Mouse (Mus musculus) lung, embryonic 14.5 days (tissue): ENCODE results near the gene Lpcat3. TPM values are rescaled to one million over a fixed set of nuclear protein-coding genes. Genes with fewer than 3 reads are reported as not detected.

Source experiments
- ATAC-seq: fragments of 200-750 bp; cut with Nextera tagmentation; 2 replicates; pipeline ENCODE4 v1.8.0; 2017; ENCODE audit warnings: mild to moderate bottlenecking, moderate TSS enrichment, moderate library complexity; ENCODE audit not compliant: insufficient read depth
- DNase-seq: peaks from one replicate; pipeline ENCODE4 v3.0.0-alpha.2; 2015
- H3K27ac ChIP-seq: fragments of 300-500 bp; sonication (generic); 2 replicates; pipeline ENCODE4 v1.5.1; 2014; ENCODE audit warnings: low read depth, mild to moderate bottlenecking, moderate library complexity
- H3K27me3 ChIP-seq: fragments of 300-500 bp; sonication (generic); 2 replicates; pipeline ENCODE4 v1.6.1; 2014; ENCODE audit warnings: low read length, control low read depth; ENCODE audit not compliant: insufficient read depth
- H3K36me3 ChIP-seq: fragments of 300-500 bp; sonication (generic); 2 replicates; pipeline ENCODE4 v1.6.1; 2014; ENCODE audit warnings: control low read depth; ENCODE audit not compliant: insufficient read depth
- H3K4me1 ChIP-seq: fragments of 300-500 bp; sonication (generic); 2 replicates; pipeline ENCODE4 v1.6.1; 2014; ENCODE audit warnings: antibody characterized with exemption, control low read depth; ENCODE audit not compliant: insufficient read depth
- H3K4me2 ChIP-seq: fragments of 300-500 bp; sonication (generic); 2 replicates; pipeline ENCODE4 v1.6.1; 2014; ENCODE audit warnings: mild to moderate bottlenecking
- H3K4me3 ChIP-seq: fragments of 300-500 bp; sonication (generic); 2 replicates; pipeline ENCODE4 v1.5.1; 2014; ENCODE audit warnings: low read depth, low read length
- H3K9ac ChIP-seq: fragments of 300-500 bp; sonication (generic); 2 replicates; pipeline ENCODE4 v1.6.1; 2014
- H3K9me3 ChIP-seq: fragments of 300-500 bp; sonication (generic); 2 replicates; pipeline ENCODE4 v1.6.1; 2016; ENCODE audit warnings: low read depth, low read length, control low read depth
- CTCF ChIP-seq: IDR thresholded peaks from 2 replicates; pipeline ENCODE4 v1.5.1; 2016; ENCODE audit warnings: antibody characterized with exemption, low read depth
- WGBS: fragments of 180-500 bp; shearing (Covaris S2); extraction: QIAGEN DNeasy Blood & Tissue Kit; methylation state at CpG from one replicate; pipeline ENCODE4 v1.1.7; 2014; 5-methylcytosine and 5-hydroxymethylcytosine counted together
- polyA plus RNA-seq: library from polyadenylated mRNA; unstranded; fragments of >200 nt; fragmentation: Nextera tagmentation; extraction: Ambion mirVana; gene quantifications from 2 replicates; pipeline ENCODE4 v1.2.1, GENCODE M21; 2014

The Lpcat3 gene
- polyA plus RNA-seq, 1 experiment from 2014 or later = 50.3 TPM

DNA sequence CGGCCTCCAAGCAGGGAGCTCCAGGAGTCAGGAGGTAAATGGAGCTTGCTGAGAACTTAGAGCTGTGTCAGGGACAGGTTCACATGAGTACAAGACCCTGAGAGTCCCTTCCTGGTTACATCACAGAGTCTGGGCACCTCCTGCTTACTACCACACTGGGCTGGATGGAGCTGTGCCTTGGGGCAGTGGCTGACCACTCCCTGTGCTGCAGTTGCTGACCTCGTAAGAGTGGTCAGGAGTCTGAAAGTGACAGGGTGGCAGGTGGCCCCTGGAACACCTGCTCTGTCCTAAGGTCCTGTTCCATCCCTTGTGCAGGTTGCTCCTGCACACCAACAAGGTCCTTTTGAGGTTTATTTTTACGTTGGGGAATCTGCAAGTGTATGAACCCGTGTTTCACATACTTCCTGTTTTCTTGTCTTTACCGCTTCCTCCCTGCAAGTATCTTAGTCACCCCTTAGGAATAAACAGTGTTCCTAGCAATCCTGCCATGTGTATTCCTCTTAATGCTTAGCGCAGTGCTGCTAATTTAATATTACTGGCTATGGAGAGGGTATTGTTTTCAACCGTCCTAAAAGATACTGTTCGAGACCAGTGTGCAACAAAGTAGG, 25.4 kb downstream of the Lpcat3 start:
- H3K4me2 ChIP-seq = no peak overlapping the region
- no peak overlapping the region for H3K27ac ChIP-seq
- WGBS = 73% methylated on average over 8 of the region's 8 CpGs
- H3K9ac ChIP-seq = no peak overlapping the region; the same call in 1 of the 2 replicates
- no peaks in the 10 kb centered on the region for H3K36me3 ChIP-seq
- H3K27me3 ChIP-seq = no peaks in the 10 kb centered on the region
- H3K4me3 ChIP-seq = no peak overlapping the region
- H3K9me3 ChIP-seq = no peaks in the 10 kb centered on the region
- no peak for DNase-seq
- H3K4me1 ChIP-seq = no peaks in the 10 kb centered on the region
- ATAC-seq = no peak
- TF ChIP-seq CTCF = no peak

DNA sequence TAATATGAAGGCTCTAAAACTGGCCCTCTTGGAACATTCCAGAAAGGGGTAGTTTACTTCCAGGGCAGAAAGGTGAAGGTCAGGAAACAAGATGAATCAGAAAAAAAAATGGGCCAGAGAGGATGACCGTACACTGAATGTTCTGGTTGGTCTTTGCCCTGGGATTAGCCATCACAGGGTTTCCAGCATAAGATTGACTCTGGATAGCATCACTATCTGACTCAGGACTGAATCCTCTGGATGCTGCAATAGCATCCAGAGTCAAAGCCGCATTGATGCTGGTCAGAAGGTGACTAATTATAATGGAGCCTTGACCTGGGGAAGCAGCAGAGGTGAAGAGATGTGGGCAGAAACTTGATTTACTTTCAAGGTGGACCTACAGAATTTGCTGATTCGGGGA, 26.2 kb downstream of the Lpcat3 start:
- Histone ChIP-seq H3K4me1 (peaks cover 6% of the 10 kb centered on the region; the same call in 1 of the 2 replicates), H3K9me3 (no peaks in the 10 kb centered on the region), H3K27me3 (no peaks in the 10 kb centered on the region), H3K36me3 (no peaks in the 10 kb centered on the region), H3K27ac (no peak overlapping the region), H3K4me2 (no peak overlapping the region), H3K9ac (no peak overlapping the region), H3K4me3 (no peak overlapping the region)
- WGBS = 91% methylated on average over 3 of the region's 3 CpGs
- no peak for DNase-seq
- no peak for ATAC-seq
- no peak for TF ChIP-seq CTCF

DNA sequence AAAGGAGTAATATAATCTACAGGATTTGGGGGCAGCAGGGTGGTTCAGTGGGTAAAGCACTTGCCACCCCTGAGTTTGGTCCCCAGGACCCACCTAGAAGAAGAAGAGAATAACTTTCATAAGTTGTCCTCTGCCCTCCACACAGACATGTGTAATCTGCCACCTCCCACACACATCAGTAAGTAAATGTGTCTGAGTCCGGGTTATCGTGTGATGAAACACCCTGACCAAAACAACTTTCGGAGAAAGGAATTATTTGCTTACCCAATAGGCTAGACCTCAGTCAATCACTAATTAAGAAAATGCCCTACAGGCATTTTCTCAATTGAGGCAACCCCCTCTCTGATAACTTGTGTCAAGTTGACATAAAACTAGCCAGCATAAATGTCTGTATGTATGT, 27.7 kb downstream of the Lpcat3 start:
- TF ChIP-seq CTCF = no peak
- H3K4me3 ChIP-seq = no peak overlapping the region
- ATAC-seq (no peak), DNase-seq (no peak)
- H3K4me1 ChIP-seq = peaks cover 15% of the 10 kb centered on the region
- no peak overlapping the region for H3K9ac ChIP-seq
- no peak overlapping the region for H3K4me2 ChIP-seq
- H3K9me3 ChIP-seq = no peaks in the 10 kb centered on the region
- 90% methylated on average over 3 of the region's 3 CpGs for WGBS
- H3K27ac ChIP-seq = no peak overlapping the region
- H3K27me3 ChIP-seq = no peaks in the 10 kb centered on the region
- no peaks in the 10 kb centered on the region for H3K36me3 ChIP-seq

DNA sequence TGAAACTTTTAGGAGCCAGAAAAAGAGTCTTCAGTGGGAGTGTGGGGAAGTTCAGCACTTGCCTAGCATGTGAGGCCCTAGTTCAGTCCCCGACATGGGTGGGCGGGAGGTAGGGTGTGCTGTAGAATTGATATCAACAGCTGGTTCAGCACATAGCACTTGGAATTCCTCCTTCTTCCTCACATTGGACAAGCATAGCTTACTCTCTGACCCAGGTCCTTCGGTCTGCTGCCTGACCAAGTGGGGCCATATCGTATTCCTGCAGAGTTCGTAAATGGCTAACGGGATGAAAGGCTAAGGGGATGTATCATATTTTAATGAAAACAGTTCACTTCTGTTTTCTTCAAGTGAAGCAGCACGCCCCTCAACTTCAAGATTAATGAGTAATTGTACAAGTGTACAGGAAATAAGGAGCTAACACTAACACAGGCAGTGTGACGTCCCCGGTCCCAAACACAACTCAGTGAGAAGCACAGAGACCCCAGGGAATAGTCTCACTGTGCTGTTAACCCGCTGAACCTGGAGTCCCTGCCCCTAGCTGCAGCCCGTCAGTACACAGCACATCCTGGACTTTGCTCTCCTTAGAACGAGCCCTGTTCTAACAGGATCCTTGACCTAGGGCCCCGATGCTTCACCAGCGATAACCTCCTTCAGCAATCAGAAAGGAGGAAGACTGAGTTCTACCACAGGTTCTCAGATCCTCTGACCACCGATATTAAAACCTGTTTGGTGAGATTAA, 30.6 kb downstream of the Lpcat3 start:
- ATAC-seq = no peak
- peak overlapping the region; percentile 78 for H3K27ac ChIP-seq
- H3K4me1 ChIP-seq = peaks cover 15% of the 10 kb centered on the region
- H3K4me3 ChIP-seq = no peak overlapping the region
- no peak overlapping the region for H3K9ac ChIP-seq
- H3K27me3 ChIP-seq = no peaks in the 10 kb centered on the region
- no peak overlapping the region for H3K4me2 ChIP-seq
- H3K9me3 ChIP-seq = no peaks in the 10 kb centered on the region
- no peaks in the 10 kb centered on the region; the same call in 1 of the 2 replicates for H3K36me3 ChIP-seq
- no peak for TF ChIP-seq CTCF
- no peak for DNase-seq
- 55% methylated on average over 15 of the region's 15 CpGs for WGBS

DNA sequence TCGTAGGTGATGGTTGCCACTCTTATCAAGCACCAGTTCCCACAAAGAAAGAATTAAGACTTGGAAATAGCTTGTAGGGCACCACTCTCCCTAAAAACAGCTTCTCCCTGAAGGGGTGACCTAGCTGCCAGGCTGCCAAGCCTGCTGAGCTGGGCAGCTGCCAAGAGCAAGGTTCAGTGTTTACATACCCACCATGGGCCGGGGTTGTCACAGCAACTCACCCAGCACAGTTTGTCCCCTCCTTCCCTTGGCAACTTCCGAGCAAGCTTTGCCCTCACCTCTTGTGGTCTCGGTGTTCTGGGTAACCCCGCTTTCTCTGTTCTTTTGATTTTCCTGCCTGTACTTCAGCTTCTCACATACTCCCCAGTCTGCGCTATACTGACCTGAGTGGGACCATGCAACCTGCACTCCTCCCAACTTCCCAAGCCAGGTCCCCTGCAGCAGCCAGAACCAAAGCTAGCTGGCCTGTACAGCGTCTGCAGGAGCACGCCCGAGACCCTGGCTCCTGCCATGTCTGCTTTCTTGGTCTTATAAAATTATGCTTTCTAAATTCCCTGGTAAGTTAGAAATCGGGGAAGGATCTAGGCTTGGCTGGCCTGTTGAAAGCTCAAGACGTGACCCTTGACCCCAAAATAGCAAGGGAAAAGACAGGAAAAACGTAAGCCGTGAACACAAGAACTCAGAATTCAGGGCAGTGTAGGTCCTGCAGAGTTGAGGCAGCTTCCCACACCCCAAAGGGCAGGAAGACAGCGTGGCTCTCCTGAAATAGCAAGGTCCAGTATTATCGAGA, 31.5 kb downstream of the Lpcat3 start:
- H3K9me3 ChIP-seq = no peaks in the 10 kb centered on the region
- DNase-seq = peak; percentile 66
- WGBS = 67% methylated on average over 15 of the region's 15 CpGs
- ATAC-seq = peak; percentile 81
- peaks cover 15% of the 10 kb centered on the region for H3K4me1 ChIP-seq
- no peak for TF ChIP-seq CTCF
- 0 out of 2 replicates have a peak overlapping the region, but pooled peaks have one; percentile 15 for H3K4me2 ChIP-seq
- no peaks in the 10 kb centered on the region for H3K27me3 ChIP-seq
- no peaks in the 10 kb centered on the region; the same call in 1 of the 2 replicates for H3K36me3 ChIP-seq
- no peak overlapping the region for H3K4me3 ChIP-seq
- H3K9ac ChIP-seq = 0 out of 2 replicates have a peak overlapping the region, but pooled peaks have one; percentile 29
- peak overlapping the region; percentile 78 for H3K27ac ChIP-seq

DNA sequence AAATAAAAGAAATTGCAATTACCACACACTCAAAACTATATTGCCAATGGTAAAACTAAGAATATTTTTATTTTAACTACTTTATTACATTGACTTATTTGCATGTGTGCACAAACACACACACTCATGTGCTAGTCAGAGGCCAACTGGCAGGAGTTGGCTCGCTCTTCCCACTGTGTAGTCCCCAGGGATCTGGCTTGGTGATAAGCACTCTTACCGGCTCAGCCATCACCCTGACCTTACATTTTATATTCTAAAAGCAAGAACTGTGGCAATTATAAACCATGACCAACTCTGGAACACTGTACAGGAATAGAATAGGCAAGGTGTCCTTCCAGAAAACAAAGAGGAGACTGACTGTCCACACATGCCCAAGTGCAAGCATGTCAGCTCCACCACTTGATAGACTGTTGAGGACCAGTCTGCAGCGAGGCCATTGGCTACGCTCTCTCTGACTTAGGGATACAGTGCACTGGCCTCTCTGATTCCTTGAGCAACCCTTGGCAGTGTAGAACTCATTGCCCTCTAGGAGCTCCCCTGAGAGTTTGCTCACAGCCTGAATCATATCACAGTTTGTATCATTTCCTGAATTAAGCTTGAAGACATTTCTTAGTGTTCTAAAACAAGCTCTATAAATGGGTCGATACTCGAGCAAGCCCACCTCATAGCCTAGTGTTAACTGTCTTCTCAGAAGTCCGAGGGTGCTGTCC, 33.8 kb downstream of the Lpcat3 start:
- DNase-seq (no peak), ATAC-seq (no peak)
- H3K9ac ChIP-seq = no peak overlapping the region
- TF ChIP-seq CTCF = no peak
- H3K27me3 ChIP-seq = no peaks in the 10 kb centered on the region
- no peak overlapping the region for H3K4me3 ChIP-seq
- peaks cover 20% of the 10 kb centered on the region for H3K36me3 ChIP-seq
- no peak overlapping the region for H3K27ac ChIP-seq
- H3K4me1 ChIP-seq = peaks cover 15% of the 10 kb centered on the region
- WGBS = 85% methylated on average over 7 of the region's 7 CpGs
- H3K4me2 ChIP-seq = no peak overlapping the region
- H3K9me3 ChIP-seq = no peaks in the 10 kb centered on the region
